Mouse (Mus musculus) CD8-positive naive resting alpha-beta T cell, adult 57 days (primary cell): ENCODE results near the gene Evx2. TPM values are rescaled to one million over a fixed set of nuclear protein-coding genes. Genes with fewer than 3 reads are reported as not detected.

ENCODE experiments used
- total RNA-seq: library from RNA; stranded (reverse); gene quantifications from one replicate; pipeline ENCODE4 v1.2.4, GENCODE M21; 2023

Gene Evx2
- total RNA-seq, result not detected

GRCm38 (mm10) chr2:74659507-74660005 is at the start of gene Evx2:
TSS of gene Evx2 (minus strand) at chr2:74659557.

GRCm38 (mm10) chr2:74704393-74704998 is 45.1 kb upstream of the Evx2 start, which contains the start of gene Hoxd8:
TSS of gene Hoxd8 (plus strand) at chr2:74704615.

GRCm38 (mm10) chr2:74697567-74698121 is 38.3 kb upstream of the Evx2 start, which contains the start of gene Hoxd9:
TSS of gene Hoxd9 (plus strand) at chr2:74697727.

GRCm38 (mm10) chr2:74691022-74691951 is 31.9 kb upstream of the Evx2 start, which contains the start of gene Hoxd10:
TSS of gene Hoxd10 (plus strand) at chr2:74691924.

DNA sequence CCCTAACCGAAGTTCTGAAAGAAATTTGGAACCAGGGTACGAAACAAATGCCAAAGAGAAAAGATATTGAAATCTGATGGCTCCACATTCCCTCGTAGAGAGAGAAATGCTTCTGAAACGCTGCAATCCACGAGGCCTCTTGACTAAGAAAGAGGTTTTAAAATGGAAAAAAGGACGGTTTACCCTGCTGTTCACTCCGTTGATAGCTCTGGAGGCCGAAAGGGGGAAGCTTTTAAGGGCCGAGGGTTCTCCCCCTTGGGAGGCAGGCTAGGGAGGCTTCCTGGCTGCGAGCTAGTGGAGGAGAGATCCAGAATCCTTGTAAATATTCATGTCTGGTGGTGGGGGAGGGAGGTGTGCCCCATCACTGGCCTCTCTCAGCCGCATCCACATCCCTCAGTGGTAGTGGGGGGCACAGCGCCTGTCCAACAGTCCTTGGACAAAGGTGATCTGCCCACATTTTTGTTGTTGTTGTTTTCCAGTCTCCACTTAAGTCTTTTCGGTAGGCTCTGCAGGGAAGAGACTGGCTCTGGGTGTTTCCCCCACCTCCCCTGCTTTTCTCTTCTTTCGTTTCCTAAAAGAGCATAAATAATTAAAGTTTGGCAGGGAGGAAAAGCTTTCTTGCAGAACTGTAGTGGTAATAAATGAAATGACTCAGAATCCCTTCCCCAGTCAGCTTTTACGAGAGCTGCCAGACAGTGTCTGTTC is 19.7 kb upstream of the Evx2 start, which contains the start of gene Hoxd11:
Gene Hoxd11, plus strand, starts transcription at position 667 of the 705 bp plus-strand sequence.

GRCm38 (mm10) chr2:74674881-74675665 is 15.7 kb upstream of the Evx2 start, which contains the start of gene Hoxd12:
TSS of gene Hoxd12 (plus strand) at chr2:74675013.

DNA sequence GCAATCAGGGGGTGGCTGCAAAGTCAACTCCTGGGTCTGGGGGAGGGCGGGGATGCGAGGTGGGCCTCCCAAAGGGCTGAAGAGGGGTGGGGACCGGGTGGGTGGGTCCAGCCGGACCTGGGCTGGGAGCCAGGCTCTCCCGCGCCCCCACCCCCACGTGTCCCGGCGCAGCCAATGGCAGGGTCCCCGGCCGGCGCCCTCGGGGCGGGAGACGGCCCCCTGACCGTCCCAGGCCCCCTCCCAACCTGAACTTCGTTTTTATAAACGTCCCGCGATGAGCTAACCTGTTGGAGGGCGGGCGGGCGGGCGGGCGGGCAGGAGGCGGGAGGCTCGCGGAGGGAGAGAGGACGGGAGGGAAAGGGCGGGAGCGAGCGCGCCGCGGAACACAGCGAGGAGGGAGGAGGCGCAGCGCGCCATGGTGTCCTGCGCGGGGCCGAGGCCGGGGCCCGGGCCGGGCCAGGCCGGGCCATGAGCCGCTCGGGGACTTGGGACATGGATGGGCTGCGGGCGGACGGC is 8.5 kb upstream of the Evx2 start, which contains the start of gene Hoxd13:
Gene Hoxd13, plus strand, starts transcription at position 469 of the 516 bp plus-strand sequence.

Other genes starting within 250 kb of the Evx2 start
- 29.9 TPM for gene Lnpk, start 80.1 kb downstream of the Evx2 start, total RNA-seq
- not detected for gene Hoxd13, start 8.8 kb upstream of the Evx2 start, total RNA-seq
- not detected for gene Hoxd12, start 15.5 kb upstream of the Evx2 start, total RNA-seq
- not detected for gene Hoxd11, start 20.0 kb upstream of the Evx2 start, total RNA-seq
- not detected for gene Hoxd10, start 32.4 kb upstream of the Evx2 start, total RNA-seq
- not detected for gene Hoxd9, start 38.2 kb upstream of the Evx2 start, total RNA-seq
- not detected for gene Hoxd8, start 45.1 kb upstream of the Evx2 start, total RNA-seq
- not detected for gene Hoxd3, start 52.4 kb upstream of the Evx2 start, total RNA-seq
- gene Hoxd4, start 52.4 kb upstream of the Evx2 start, total RNA-seq, result not detected
- gene Gm28230, start 67.2 kb upstream of the Evx2 start, total RNA-seq, result not detected
- not detected for gene Hoxd1, start 103.4 kb upstream of the Evx2 start, total RNA-seq
- 21.4 TPM for gene Mtx2, start 166.2 kb upstream of the Evx2 start, total RNA-seq